Mouse (Mus musculus): ENCODE results near the gene Akap8.

- TF ChIP-seq CTCF (IDR thresholded peaks at IDR 0.05; ENCODE audit: control insufficient read depth, insufficient read depth, low read length) = no peak
- TF ChIP-seq POLR2A (IDR thresholded peaks at IDR 0.05; ENCODE audit: borderline replicate concordance, control insufficient read depth, low read depth, low read length) = no peak
Observed at GRCm38 (mm10) chr17:32367706-32368105, 46.7 kb upstream of the Akap8 start.

Measured in bone marrow, adult 2 months (tissue).